Mouse (Mus musculus) hindbrain, embryonic 16.5 days (tissue): ENCODE measurements around the gene Gm9639. TPM values are rescaled to one million over a fixed set of nuclear protein-coding genes. Genes with fewer than 3 reads are reported as not detected.

Source experiments
- ATAC-seq: fragments of 200-750 bp; cut with Nextera tagmentation; 2 replicates; pipeline ENCODE4 v1.8.0; 2017; ENCODE audit warnings: moderate TSS enrichment, moderate library complexity
- H3K27ac ChIP-seq: fragments of 300-500 bp; sonication (generic); 2 replicates; pipeline ENCODE4 v1.5.1; 2014; ENCODE audit warnings: low read depth, mild to moderate bottlenecking, control low read depth, low read length, moderate library complexity
- H3K27me3 ChIP-seq: fragments of 300-500 bp; sonication (generic); replicated peaks from 2 replicates; pipeline ENCODE4 v1.6.1; 2014; ENCODE audit warnings: low read length; ENCODE audit not compliant: control insufficient read depth, insufficient read depth
- H3K36me3 ChIP-seq: fragments of 300-500 bp; sonication (generic); 2 replicates; pipeline ENCODE4 v1.6.1; 2014; ENCODE audit warnings: mild to moderate bottlenecking, low read length, moderate library complexity, mixed read lengths; ENCODE audit not compliant: control insufficient read depth, insufficient read depth
- H3K4me1 ChIP-seq: fragments of 300-500 bp; sonication (generic); 2 replicates; pipeline ENCODE4 v1.6.1; 2014; ENCODE audit warnings: low read depth, low read length; ENCODE audit not compliant: control insufficient read depth, insufficient read depth
- H3K4me2 ChIP-seq: fragments of 300-500 bp; sonication (generic); 2 replicates; pipeline ENCODE4 v1.6.1; 2014; ENCODE audit warnings: mild to moderate bottlenecking, low read length, control low read depth, moderate library complexity
- H3K4me3 ChIP-seq: fragments of 300-500 bp; sonication (generic); 2 replicates; pipeline ENCODE4 v1.5.1; 2014; ENCODE audit warnings: mild to moderate bottlenecking, low read length, control low read depth, moderate library complexity
- H3K9ac ChIP-seq: fragments of 300-500 bp; sonication (generic); 2 replicates; pipeline ENCODE4 v1.6.1; 2014; ENCODE audit warnings: low read depth, mild to moderate bottlenecking, control low read depth, low read length, moderate library complexity
- H3K9me3 ChIP-seq: fragments of 300-500 bp; sonication (generic); 2 replicates; pipeline ENCODE4 v1.6.1; 2014; ENCODE audit warnings: mild to moderate bottlenecking, low read length, moderate library complexity; ENCODE audit not compliant: control insufficient read depth
- WGBS: fragments of 180-500 bp; shearing (Covaris S2); extraction: QIAGEN DNeasy Blood & Tissue Kit; methylation state at CpG from one replicate; pipeline ENCODE4 v1.1.7; 2014; 5-methylcytosine and 5-hydroxymethylcytosine counted together
- polyA plus RNA-seq: library from polyadenylated mRNA; unstranded; fragments of >200 nt; fragmentation: Nextera tagmentation; extraction: Ambion mirVana; gene quantifications from 2 replicates; pipeline ENCODE4 v1.2.1, GENCODE M21; 2015

Gm9639 gene
- polyA plus RNA-seq, result not detected in 2 replicates

GRCm38 (mm10) chr10:77794976-77795375 lies at the start of gene Gm9639:
TSS of gene Gm9639 (minus strand) at chr10:77795076.
- Histone ChIP-seq H3K27ac (no peak within 1 kb of the TSS), H3K9ac (no peak within 1 kb of the TSS), H3K4me2 (no peak within 1 kb of the TSS), H3K9me3 (no peaks in the 10 kb centered on the region), H3K4me1 (no peaks in the 10 kb centered on the region), H3K27me3 (no peaks in the 10 kb centered on the region), H3K4me3 (no peak within 1 kb of the TSS), H3K36me3 (no peaks in the 10 kb centered on the region)
- ATAC-seq, result no peak
- 71% methylated on average over 2 of the region's 2 CpGs for WGBS

GRCm38 (mm10) chr10:77839006-77839405 lies 44.1 kb upstream of the Gm9639 start:
- 84% methylated on average over 6 of the region's 6 CpGs for WGBS
- ATAC-seq, result no peak
- H3K9me3 ChIP-seq, result peaks cover 7% of the 10 kb centered on the region
- H3K4me3 ChIP-seq, result no peak overlapping the region
- H3K27me3 ChIP-seq, result no peaks in the 10 kb centered on the region
- no peak overlapping the region for H3K4me2 ChIP-seq
- no peak overlapping the region for H3K9ac ChIP-seq
- no peak overlapping the region for H3K27ac ChIP-seq
- H3K4me1 ChIP-seq, result no peaks in the 10 kb centered on the region
- no peaks in the 10 kb centered on the region; the same call in 1 of the 2 replicates for H3K36me3 ChIP-seq

- Histone ChIP-seq H3K4me2 (no peak within 1 kb of the TSS), H3K36me3 (no peaks in the 10 kb centered on the region), H3K9ac (no peak within 1 kb of the TSS), H3K4me3 (no peak within 1 kb of the TSS), H3K27me3 (no peaks in the 10 kb centered on the region), H3K27ac (no peak within 1 kb of the TSS), H3K9me3 (no peaks in the 10 kb centered on the region), H3K4me1 (no peaks in the 10 kb centered on the region)
- 78% methylated on average over 9 of the region's 9 CpGs for WGBS
- ATAC-seq, result no peak
Observed at GRCm38 (mm10) chr10:77835647-77836046, 40.8 kb upstream of the Gm9639 start, which contains the start of gene Krtap10-10. TSS of gene Krtap10-10 (plus strand) at chr10:77835947.

DNA sequence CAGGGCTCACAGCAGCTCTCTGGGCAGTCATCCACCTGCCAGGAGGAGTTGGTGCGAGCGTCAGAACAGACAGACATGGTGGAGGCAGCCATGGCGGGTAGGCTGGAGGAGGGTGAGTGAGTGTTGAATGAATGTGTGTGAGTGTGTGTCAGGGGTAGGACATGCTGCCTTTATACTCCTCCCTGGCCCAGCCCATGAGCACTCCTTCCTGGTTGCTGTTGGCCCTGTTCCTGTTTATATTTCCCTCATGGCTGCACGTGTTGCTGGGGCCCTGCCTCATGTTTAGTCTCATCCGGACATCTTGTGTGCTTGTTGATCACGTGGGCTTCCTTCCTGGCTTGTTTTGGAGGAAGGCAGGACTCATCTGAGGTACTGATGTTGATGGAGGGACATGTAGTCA lies 32.1 kb upstream of the Gm9639 start, which contains the start of gene Krtap10-4:
Gene Krtap10-4 (minus strand): TSS at position 145 of the 400 bp plus-strand sequence.
- no peak for ATAC-seq
- Histone ChIP-seq H3K4me3 (no peak within 1 kb of the TSS), H3K4me2 (no peak within 1 kb of the TSS), H3K9ac (no peak within 1 kb of the TSS), H3K9me3 (no peaks in the 10 kb centered on the region; the same call in 1 of the 2 replicates), H3K36me3 (no peaks in the 10 kb centered on the region), H3K4me1 (no peaks in the 10 kb centered on the region), H3K27me3 (no peaks in the 10 kb centered on the region), H3K27ac (no peak within 1 kb of the TSS)
- 59% methylated on average over 6 of the region's 6 CpGs for WGBS

- Histone ChIP-seq H3K27me3 (no peaks in the 10 kb centered on the region), H3K4me1 (no peaks in the 10 kb centered on the region), H3K9ac (no peak overlapping the region), H3K36me3 (no peaks in the 10 kb centered on the region), H3K9me3 (no peaks in the 10 kb centered on the region; the same call in 1 of the 2 replicates), H3K27ac (no peak overlapping the region), H3K4me2 (no peak overlapping the region), H3K4me3 (no peak overlapping the region)
- ATAC-seq, result no peak
- 36% methylated on average over 4 of the region's 4 CpGs for WGBS
Observed at GRCm38 (mm10) chr10:77819203-77819602, 24.3 kb upstream of the Gm9639 start.

DNA sequence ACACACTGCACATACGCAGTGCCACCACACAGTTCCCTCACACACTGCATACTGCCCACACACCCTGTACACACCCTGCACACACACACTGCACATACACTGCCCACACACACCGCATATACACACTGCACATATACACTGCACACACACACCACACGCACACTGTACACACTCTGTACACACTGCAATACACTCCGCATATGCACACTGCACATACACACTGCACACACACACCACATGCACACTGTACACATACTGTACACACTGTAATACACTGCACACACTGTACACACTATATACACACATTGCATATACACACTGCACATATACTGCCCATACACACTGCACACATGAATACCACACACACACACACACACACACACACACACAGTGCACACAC lies 23.6 kb upstream of the Gm9639 start:
- Histone ChIP-seq H3K4me1 (no peaks in the 10 kb centered on the region), H3K9me3 (no peaks in the 10 kb centered on the region), H3K9ac (no peak overlapping the region), H3K27me3 (no peaks in the 10 kb centered on the region), H3K27ac (no peak overlapping the region), H3K36me3 (no peaks in the 10 kb centered on the region), H3K4me3 (no peak overlapping the region), H3K4me2 (no peak overlapping the region)
- WGBS, result 92% methylated on average over 4 of the region's 4 CpGs
- peak; percentile 45; the same call in 1 of the 2 replicates for ATAC-seq

DNA sequence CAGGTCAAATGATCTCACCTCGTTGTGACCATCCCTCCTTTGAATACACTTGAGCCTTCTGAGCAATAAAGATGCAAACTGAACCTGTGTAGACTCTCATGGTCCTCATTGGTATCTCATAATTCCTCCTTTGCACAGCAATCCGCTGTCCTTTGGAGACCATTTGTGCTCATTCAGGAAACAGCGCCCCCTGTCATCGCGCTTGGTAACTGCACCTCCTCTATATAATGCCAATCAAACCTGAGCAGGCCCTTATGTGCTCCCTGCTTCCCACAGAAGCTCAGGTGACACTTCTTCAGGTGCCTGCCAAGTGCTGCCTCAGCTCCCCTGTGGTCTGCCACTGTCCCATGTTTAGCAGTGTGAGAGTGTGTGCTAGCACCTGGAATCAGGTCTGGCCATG lies 20.6 kb upstream of the Gm9639 start:
- Histone ChIP-seq H3K4me1 (no peaks in the 10 kb centered on the region), H3K4me3 (no peak overlapping the region), H3K27ac (no peak overlapping the region), H3K9me3 (no peaks in the 10 kb centered on the region), H3K27me3 (no peaks in the 10 kb centered on the region; the same call in 1 of the 2 replicates), H3K4me2 (no peak overlapping the region), H3K36me3 (no peaks in the 10 kb centered on the region), H3K9ac (no peak overlapping the region)
- ATAC-seq, result no peak
- WGBS, result 26% methylated on average over 5 of the region's 5 CpGs

GRCm38 (mm10) chr10:77814382-77814781 lies 19.5 kb upstream of the Gm9639 start, which contains the start of gene Gm2696:
TSS of gene Gm2696 (plus strand) at chr10:77814682.
- no peak for ATAC-seq
- Histone ChIP-seq H3K4me2 (no peak within 1 kb of the TSS), H3K9ac (no peak within 1 kb of the TSS), H3K4me1 (no peaks in the 10 kb centered on the region), H3K27me3 (no peaks in the 10 kb centered on the region; the same call in 1 of the 2 replicates), H3K36me3 (no peaks in the 10 kb centered on the region), H3K4me3 (no peak within 1 kb of the TSS), H3K27ac (no peak within 1 kb of the TSS), H3K9me3 (no peaks in the 10 kb centered on the region)
- 49% methylated on average over 4 of the region's 4 CpGs for WGBS

DNA sequence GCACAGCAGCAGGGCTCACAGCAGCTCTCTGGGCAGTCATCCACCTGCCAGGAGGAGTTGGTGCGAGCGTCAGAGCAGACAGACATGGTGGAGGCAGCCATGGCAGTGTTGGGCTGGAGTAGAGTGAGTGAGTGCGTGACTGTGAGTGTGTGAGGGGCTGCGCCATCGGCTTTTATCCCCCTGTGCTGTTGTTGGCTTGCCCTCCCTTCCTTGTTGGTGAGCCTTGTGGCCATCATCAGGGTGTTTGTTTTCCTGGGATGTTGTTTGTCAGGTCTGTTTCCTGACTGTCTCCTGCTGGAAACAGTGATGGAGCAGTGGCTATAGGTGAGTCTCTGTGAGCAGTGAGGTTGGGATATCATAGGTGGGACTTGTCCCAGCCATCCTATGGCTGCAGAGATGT lies 16.9 kb upstream of the Gm9639 start, which contains the start of gene Gm9507:
Gene Gm9507 (minus strand): TSS at position 101 of the 400 bp plus-strand sequence.
- H3K27ac ChIP-seq, result no peak within 1 kb of the TSS
- no peak within 1 kb of the TSS for H3K4me2 ChIP-seq
- no peaks in the 10 kb centered on the region; the same call in 1 of the 2 replicates for H3K27me3 ChIP-seq
- no peak for ATAC-seq
- WGBS, result 57% methylated on average over 5 of the region's 5 CpGs
- no peaks in the 10 kb centered on the region for H3K4me1 ChIP-seq
- H3K9ac ChIP-seq, result no peak within 1 kb of the TSS
- no peaks in the 10 kb centered on the region for H3K36me3 ChIP-seq
- H3K9me3 ChIP-seq, result peaks cover 2% of the 10 kb centered on the region; the same call in 1 of the 2 replicates
- H3K4me3 ChIP-seq, result no peak within 1 kb of the TSS
